Mouse (Mus musculus): Measurements from ENCODE around the gene Elob.

The Elob gene

GRCm38 (mm10) chr17:23777141-23777540 lies 51.8 kb downstream of the Elob start:
- no peak for DNase-seq

GRCm38 (mm10) chr17:23776216-23776615 lies 52.7 kb downstream of the Elob start:
- DNase-seq, result no peak

Data from liver (tissue).